Mouse (Mus musculus) layer of hippocampus, postnatal 10 days (tissue): ENCODE measurements around the gene Rbm12b1. TPM values are rescaled to one million over a fixed set of nuclear protein-coding genes. Genes with fewer than 3 reads are reported as not detected.
A peak's percentile ranks its signal among the peaks of the same experiment; 100 is the strongest.
"Not testable (repeated sequence)": the region's sequence is repeated elsewhere in the genome, so short reads cannot be mapped to it uniquely, and the experiment has no call there.

Experiments used
- DNase-seq, 2 experiments: peaks; one replicate each; pipeline ENCODE4 v3.0.0; 2021; ENCODE audit warnings: low spot score in 2 of 2
- long read RNA-seq: library from polyadenylated mRNA; stranded (forward); transcript quantifications from one replicate; pipeline ENCODE4 v2.0.0, GENCODE M21; 2023
- total RNA-seq, 2 experiments: library from RNA; stranded (reverse); gene quantifications; 2 replicates each; pipeline ENCODE4 v1.2.3; 2021

Gene Rbm12b1
- 10 to 100 TPM; 17.5 to 22.2 TPM for total RNA-seq
- long read RNA-seq, partial matches to known transcripts = 0 of 3 reads
- long read RNA-seq, other reads (novel, unspliced or antisense) = 2 of 3 reads

DNA sequence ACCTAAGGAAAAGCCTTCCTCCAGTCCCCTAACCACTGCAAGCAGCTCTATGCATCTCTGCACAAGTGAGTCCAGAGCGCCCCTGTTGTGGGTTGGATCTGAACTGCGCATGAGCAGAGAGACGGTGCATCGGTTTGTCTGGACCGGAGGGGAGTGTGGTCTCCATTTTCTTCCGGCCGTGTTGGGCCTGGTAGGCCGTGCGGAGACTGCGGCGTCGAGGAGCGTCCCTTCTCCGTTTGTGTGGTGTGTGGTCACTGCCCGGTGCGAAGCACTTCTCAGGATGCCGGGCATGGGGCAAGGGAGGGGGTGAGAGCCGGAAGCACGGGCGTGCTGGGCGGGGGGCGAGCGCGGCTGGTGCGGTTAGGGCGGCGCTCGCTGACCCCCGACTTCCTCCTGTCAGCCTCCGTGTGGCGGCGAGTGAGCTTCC lies at the start of gene Rbm12b1:
TSS of gene Rbm12b1 (plus strand) at position 124 of the 427 bp plus-strand sequence.
- DNase-seq = peak; percentile 76 to 86

DNA sequence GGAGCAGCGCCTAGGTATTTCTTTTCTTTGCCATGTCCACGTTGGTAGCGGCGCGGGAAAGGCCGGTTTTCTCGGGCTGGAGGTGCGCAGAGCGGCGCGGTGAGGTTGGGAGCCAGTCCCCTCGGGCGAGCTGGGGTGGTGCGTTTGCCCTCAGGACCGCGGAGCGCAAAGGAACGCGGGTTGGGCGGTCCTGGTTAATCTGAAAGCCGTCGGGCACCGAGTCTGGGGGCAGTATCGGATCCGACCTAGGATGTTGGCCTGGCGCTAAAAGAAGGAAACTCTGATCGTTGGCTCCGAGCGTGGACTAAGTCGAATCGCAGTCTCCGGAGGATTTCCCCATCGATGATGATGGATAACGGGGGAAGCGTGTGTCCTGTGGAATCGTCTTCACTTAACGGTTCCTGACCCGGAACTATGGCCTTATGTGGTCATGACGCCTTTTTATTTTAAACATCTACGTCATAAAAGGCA lies 563 bp downstream of the Rbm12b1 start:
- DNase-seq = peak; percentile 27 to 30

DNA sequence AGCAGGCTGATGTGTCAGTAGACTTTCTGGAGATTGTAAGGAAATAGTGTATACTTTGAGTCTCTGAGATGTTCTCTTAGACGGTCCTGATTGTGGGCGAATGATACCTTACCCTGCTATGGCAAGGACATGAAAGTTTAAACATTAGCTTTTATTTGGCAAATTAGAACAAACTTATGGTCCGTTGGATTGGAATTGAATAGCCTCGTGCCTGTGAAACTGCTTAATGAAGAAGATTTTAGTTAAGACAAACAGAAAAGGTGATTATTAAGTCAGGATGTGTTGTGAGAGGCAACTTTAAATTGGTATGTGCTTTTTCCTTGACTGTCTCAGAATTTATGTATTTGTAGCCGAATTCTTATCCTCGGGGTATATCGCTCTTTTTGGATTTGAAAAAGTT lies 1.5 kb downstream of the Rbm12b1 start:
- DNase-seq = not testable (repeated sequence)

DNA sequence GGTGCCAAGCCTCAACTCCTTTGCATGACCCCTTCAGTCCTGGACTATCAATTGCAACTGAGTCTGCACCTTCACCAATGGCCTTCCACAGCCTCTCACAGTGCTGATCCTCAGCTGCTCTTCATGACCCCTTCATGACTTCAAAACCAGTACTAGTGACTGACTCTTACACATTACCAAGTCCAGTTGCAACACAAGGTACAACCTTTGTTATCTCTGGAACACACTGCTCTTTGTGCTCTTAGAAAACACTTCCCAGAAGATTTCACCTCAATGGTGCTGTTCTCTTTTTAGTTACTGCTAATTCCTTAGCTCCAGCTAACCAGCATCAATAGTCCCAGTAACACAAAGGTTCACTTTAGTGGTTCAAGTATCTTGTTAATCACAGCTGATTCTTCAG lies 7.6 kb downstream of the Rbm12b1 start:
- DNase-seq = no peak

DNA sequence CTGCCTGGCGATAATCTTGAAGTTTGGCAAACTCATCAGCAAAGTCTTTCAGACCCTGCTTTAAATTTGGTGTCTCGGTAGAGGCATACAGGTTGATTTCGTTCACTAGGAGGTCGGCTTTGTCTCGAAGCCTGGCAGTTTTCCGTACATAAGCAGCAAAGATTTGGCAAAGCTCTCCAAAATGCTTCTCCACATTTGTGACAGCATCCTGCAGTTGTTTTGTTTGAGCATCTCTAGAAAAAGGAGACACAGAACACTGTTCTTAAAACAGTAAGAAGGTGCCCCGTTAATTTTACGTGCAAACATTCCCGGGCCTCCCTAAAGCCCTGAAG lies 30.9 kb downstream of the Rbm12b1 start:
- no peak for DNase-seq

DNA sequence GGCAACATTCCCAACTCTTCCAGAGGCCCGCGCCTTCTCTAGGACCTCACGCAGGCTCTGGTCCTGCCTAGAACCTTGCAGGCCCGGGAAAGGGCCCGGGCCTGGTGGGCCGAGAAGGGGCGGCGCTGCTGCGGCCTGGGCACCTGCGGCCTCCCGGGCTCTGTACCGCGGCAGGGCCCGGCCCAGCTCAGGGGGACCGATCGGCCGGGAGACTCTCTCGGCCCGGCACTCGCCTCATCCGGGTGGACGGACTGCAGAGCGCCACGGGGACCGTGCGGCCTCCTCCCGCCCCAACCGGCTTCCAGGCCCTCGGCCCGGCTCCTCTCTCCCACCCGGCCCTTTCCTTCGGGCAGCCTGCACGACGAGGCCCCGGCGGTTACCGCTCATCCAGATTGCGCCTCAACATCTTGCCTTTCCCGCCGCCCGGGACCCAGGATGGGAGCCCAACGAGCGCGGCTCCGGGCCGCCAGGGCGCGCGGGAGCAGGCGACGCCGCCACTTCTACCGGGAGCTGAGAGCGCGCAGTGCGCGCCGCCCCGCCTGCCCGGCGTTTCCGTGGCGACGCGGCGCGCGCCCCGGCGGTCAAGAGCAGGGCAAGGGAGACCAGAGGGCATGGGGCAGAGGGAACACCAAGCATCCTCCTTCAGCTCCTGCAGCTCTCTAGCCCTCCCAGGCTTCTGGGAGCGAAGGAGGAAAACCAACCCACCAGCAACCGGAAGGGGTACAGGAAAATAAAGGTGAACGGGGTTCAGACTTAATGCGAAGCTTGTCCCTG lies 31.4 kb downstream of the Rbm12b1 start, which contains the start of gene Fam92a:
TSS of gene Fam92a (minus strand) at position 698 of the 774 bp plus-strand sequence.
- peak; percentile 65 to 78 for DNase-seq

DNA sequence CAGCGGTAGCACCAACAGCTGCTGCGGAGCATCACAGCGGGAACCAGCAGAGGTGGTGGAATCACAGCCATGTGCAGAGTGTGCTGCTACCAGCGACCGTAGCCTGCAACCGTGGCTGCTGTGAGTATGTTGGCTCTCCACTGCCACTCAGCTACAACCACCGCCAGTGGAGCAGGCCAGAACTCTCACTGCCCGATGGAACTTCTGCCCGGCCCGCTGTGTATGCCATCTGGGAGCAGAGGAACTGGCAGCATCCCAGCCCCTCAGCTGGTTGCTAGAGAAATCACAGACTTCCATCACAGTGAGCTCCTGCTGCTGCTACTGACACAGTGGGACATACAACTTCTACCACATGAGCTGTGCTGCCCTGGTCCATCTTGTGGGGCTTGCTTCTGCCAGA lies 38.9 kb downstream of the Rbm12b1 start:
- peak; percentile 80 to 82 for DNase-seq

Other genes with a start within 250 kb of the Rbm12b1 start
- gene Gm10604, start 159.0 kb upstream of the Rbm12b1 start, total RNA-seq = not detected
- 10 to 100 TPM; 17.9 to 19.3 TPM for gene Rbm12b2, start 50.8 kb upstream of the Rbm12b1 start, total RNA-seq
- gene Fam92a, start 31.8 kb downstream of the Rbm12b1 start, total RNA-seq = 10 to 100 TPM; 82.9 to 95.7 TPM